Mouse (Mus musculus) left cerebral cortex, adult 2 months (tissue): ENCODE results near the gene Nip7. TPM values are rescaled to one million over a fixed set of nuclear protein-coding genes. Genes with fewer than 3 reads are reported as not detected.

Experiments used
- DNase-seq, 2 experiments: peaks; one replicate each; pipeline ENCODE4 v3.0.0; 2021 to 2022; ENCODE audit warnings: low spot score in 2 of 2, mixed read lengths in 1 of 2; ENCODE audit errors: extremely low spot score in 1 of 2
- H3K27ac ChIP-seq: fragments of 200-600 bp; 2 replicates; pipeline ENCODE4 v1.8.1; 2022
- H3K4me3 ChIP-seq: fragments of 200-600 bp; 2 replicates; pipeline ENCODE4 v1.8.1; 2022
- CTCF ChIP-seq: fragments of 200-600 bp; IDR thresholded peaks from 2 replicates; pipeline ENCODE4 v1.8.1; 2022; ENCODE audit warnings: antibody characterized with exemption, mild to moderate bottlenecking, moderate library complexity
- intact Hi-C: fragments of 180-260 bp; cut with DNase I; formaldehyde crosslinking; loops from one replicate; pipeline ENCODE4 v1.15.1; 2025
- total RNA-seq, 2 experiments: library from RNA; stranded (reverse); gene quantifications; 2 replicates each; pipeline ENCODE4 v1.2.3; 2021

Gene Nip7
- total RNA-seq, 2 experiments from 2014 or later, result 40.9 to 42.4 TPM

DNA sequence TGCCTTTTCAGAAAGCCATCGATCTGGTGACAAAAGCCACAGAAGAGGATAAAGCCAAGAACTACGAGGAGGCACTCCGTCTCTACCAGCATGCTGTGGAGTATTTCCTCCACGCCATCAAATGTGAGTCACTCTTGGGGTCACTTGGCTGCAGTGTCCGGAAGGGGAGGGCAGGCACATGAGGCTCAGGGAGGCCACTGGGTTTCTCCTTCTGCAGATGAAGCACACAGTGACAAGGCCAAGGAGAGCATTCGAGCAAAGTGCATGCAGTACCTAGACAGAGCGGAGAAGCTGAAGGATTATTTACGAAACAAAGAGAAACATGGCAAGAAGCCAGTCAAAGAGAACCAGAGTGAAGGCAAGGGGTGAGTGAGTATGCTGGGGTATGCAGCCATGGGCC, 20.1 kb upstream of the Nip7 start:
- intact Hi-C loops, result no loop called here
- TF ChIP-seq CTCF, result no peak
- no peak for DNase-seq
- Histone ChIP-seq H3K27ac (no peak overlapping the region), H3K4me3 (no peak overlapping the region)

DNA sequence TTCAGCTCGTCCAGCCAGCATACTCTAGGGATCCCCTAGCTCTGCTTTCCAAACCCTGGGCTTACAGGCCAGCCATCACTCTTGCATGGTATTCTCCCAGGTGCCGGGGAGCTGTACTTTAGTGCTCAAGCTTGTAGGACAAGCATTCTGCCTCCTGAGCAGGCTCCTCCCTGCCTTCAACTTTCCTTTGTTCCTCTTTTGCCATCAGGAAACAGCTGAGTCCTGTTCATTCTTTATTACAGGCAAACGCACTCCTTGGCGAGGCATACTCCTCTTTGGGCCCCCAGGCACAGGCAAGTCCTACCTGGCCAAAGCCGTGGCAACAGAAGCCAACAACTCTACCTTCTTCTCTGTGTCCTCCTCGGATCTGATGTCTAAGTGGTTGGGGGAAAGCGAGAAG, 16.0 kb upstream of the Nip7 start:
- TF ChIP-seq CTCF, result no peak
- no peak for DNase-seq
- intact Hi-C loops, result no loop called here
- Histone ChIP-seq H3K4me3 (no peak overlapping the region), H3K27ac (no peak overlapping the region)

DNA sequence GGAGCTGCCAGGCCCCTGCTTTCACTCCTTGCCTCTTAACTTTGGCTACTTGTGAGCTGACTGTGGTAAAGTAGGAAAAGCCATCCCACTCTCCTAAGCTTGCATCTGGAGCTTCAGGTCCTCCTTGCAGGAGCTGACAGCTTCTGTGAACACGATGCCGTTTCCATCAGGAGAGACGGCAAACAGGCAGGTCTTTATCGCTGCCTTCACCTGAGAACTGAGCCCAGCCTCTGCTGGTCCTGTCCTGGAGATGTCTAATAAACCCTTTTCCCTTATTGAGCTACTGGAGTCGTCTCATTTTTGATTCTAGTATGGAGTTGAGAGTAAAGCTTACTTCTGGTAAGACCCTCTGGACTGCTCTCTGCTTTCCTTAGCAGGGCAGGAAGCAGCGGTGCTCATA, 11.2 kb upstream of the Nip7 start:
- DNase-seq, result no peak
- no peak for TF ChIP-seq CTCF
- intact Hi-C loops, result no loop called here
- Histone ChIP-seq H3K27ac (no peak overlapping the region), H3K4me3 (no peak overlapping the region)

DNA sequence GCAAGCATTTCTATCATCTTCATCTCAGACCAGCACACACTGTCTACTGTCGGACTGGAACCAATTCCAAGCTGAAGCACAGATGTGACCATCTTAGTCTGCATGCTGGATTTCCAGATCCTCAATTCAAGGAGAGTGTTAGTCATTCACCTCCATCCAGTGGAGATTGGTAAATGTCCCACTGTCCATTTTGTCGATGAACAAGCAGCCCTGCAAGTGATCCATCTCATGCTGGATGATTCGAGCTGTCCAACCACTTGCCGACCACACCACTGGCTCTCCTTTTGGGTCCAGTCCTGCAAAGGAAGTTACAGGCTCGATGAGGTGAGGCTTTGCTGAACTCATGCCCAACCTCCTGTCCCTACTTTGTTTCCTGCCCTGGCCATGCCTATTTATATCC, 9.7 kb upstream of the Nip7 start:
- intact Hi-C loops, result no loop called here
- DNase-seq, result no peak
- TF ChIP-seq CTCF, result no peak
- H3K27ac ChIP-seq, result no peak overlapping the region
- no peak overlapping the region for H3K4me3 ChIP-seq

DNA sequence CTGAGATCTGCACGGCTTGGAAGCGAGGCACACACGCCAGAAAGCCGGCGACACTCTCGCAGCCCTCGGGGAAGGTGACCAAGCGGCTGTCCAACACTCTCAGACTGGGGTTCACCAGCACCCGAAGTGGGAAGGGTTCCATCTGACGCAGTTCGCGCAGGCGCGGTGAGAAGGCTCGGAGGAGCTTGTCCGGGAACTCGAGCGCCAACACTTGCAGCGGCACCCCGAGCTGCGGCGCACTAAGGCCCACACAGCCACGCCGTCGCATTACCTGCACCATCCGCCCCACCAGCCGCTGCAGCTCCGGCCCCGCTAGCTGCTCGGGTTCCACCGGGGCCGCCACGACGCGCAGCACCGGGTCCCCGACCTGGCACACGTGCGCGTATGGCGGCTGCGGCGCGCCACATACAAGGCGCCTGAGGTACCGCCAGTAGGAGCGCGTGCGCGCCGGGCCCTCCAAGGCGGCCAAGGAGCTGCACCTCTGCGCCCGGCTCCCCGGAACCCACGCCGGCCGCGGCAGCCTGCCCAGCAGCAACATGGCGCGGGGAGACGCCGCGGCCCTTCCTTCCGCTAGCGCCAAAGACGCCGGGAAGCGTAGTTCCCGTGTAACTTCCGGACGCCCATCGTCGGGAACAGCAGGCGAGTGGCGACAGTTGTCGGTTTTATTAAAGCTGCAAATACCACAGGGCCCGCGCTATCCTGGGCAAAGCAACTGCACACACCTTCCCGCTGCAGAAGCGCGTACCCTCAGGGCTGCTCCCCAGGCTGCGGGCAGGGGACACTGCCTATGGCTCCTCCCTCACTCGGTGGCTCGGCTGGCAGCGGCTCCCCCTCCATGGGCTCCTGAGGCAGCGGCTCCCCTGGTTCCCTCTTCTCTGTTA, 8.4 kb upstream of the Nip7 start, which contains the start of gene Pdf:
Gene Pdf (minus strand): TSS at position 554 of the 881 bp plus-strand sequence.
- intact Hi-C loops, result no loop called here
- no peak; the same call in 1 of the 2 replicates for TF ChIP-seq CTCF
- DNase-seq, result peak; percentile 84 to 85
- Histone ChIP-seq H3K27ac (peak within 1 kb of the TSS; percentile 96), H3K4me3 (peak within 1 kb of the TSS; percentile 72)

DNA sequence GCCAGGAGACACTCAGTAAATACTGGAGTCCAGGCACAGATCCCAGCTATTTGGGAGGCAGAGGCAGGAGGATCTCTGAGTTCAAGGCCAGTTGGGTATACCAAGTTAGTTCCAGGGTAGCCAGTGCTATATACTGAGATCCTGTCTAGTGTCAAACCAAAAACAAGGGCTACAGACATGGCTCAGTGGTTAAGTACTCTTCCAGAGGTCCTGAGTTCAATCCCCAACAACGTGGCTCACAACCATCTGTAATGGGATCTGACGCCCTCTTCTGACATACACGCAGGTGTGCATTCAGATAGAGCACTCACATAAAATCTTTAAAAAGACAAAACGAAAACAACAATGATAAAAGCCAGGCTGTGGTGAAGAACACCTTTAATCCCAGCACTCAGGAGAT, 7.2 kb upstream of the Nip7 start:
- intact Hi-C loops, result no loop called here
- no peak for TF ChIP-seq CTCF
- Histone ChIP-seq H3K27ac (peak overlapping the region; percentile 96), H3K4me3 (no peak overlapping the region)
- DNase-seq, result no peak

DNA sequence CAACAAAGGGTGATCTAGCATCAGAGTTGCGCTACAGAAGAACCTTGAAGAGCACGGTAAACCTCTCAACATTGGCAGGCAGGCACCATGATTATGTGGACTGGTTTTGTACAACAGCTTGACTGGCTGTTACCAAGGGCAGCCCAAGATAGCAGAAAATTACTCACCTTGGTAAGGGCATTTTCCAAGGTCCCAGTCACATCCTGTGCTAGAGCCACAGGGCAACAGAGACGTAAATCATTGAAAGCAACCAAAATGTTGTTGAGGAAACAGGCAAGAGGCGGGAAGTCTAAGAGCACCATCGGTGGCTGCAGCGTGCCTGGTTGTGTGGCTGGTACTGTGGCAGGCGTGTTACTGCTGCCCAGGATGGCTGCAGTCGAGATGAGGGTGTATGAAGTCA, 4.6 kb upstream of the Nip7 start:
- Histone ChIP-seq H3K4me3 (no peak overlapping the region), H3K27ac (no peak overlapping the region)
- intact Hi-C loops, result no loop called here
- TF ChIP-seq CTCF, result no peak
- no peak for DNase-seq

DNA sequence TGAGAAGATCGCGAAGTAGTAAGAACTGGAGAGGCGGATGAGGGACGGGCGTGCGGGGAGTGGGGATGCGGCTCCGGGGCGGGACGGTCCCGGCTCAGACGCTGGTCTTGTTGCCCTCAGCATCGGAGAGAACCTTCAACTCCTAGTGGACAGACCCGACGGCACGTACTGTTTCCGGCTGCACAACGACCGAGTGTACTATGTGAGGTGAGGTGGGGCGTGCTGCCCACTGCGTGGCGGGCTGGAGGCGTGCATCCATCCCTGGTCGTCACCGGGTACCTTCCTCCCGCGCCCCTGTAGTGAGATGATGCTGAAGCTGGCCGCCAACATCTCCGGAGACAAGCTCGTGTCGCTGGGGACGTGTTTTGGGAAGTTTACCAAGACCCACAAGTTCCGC, 294 bp downstream of the Nip7 start:
- no peak for DNase-seq
- TF ChIP-seq CTCF, result no peak
- Histone ChIP-seq H3K4me3 (peak overlapping the region; percentile 71), H3K27ac (no peak overlapping the region)
- intact Hi-C loops, result loop anchor here (1.0 kb wide), 1 partner anchor 164 kb away; the partner anchor contains the start of gene Utp4

DNA sequence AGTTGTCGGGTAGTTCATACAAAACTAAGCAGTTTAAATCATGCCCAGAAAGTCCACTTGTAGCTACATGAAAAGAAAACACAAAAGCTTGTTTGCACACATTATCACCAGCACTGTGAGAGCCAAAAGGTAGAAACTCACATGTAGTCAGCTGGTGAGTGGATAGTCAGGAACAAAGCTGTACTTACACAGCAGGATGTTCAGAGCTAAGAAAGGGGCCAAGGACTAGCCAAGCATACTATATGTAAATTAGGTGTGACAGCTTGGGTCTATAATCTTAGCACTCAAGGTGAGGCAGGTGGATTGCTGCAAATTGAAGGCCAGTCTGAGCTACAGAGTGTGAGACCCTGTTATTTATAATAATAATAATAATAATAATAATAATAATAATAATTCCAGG, 5.9 kb downstream of the Nip7 start:
- no peak overlapping the region for H3K27ac ChIP-seq
- intact Hi-C loops, result no loop called here
- no peak overlapping the region for H3K4me3 ChIP-seq
- DNase-seq, result no peak
- no peak for TF ChIP-seq CTCF

DNA sequence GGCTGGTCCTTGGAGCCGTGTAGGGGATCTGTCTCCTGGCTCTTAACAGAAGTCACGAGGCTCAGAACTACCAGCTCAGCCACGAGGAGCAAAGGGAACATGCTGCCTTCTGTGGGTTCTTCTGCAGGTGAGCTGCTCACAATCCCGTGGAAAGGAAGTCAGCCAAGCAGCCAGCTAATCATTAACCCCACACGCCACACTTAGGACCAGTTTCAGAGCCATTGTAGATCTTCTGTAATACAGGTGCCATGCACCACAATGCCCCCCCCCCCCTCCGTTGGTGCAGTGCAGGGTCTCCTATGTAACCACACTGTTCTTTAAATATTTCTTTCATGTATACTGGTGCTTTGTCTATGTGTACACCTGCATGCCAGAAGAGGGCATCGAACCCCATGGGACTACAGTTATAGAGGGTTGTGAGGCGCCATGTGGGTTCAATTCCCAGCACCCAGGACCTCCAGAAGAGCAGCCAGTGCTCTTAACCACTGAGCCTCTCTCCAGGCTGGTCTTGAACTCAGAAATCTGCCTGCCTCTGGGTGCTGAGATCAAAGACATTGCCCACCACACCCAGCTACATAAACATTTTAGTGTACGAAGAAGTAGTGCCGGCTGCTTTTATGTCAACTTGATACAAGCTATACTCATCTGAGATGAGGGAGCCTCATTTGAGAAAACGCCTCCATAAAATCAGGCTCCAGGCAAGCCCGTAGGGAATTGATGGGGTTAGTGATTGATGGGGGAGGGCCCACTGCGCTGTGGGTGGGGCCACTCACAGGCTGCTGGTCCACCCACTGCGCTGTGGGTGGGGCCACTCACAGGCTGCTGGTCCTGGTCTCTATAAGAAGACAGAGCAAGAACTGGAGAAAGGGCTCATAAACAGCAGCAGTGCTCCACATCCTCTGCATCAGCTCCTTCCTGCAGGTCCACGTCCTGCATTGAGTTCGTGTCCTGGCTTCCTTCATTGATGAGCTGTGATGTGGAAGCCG, 9.1 kb downstream of the Nip7 start, which contains the start of gene Tmed6:
Gene Tmed6 (minus strand): TSS at position 134 of the 986 bp plus-strand sequence.
- Histone ChIP-seq H3K27ac (no peak within 1 kb of the TSS), H3K4me3 (no peak within 1 kb of the TSS)
- TF ChIP-seq CTCF, result no peak
- intact Hi-C loops, result no loop called here
- DNase-seq, result no peak

DNA sequence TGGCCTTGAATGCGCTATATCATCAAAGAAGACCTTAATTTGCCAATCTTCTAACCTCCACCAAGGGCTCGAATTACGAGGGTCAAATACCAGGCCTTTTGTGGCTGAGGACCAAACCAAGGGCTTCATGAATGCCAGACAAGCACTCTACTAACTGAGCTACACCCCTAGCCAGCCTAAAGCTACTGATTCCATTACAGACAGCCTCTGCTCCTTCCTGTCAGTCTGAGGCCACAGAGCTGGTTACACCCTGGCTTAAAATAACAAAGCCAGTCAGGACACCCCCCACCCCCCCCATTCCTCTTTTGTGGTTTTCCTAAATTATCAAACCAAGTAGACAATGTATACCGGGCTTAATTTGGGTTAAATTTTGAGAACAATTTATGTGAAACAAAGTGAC, 17.0 kb downstream of the Nip7 start:
- TF ChIP-seq CTCF, result no peak
- intact Hi-C loops, result no loop called here
- no peak overlapping the region for H3K27ac ChIP-seq

DNA sequence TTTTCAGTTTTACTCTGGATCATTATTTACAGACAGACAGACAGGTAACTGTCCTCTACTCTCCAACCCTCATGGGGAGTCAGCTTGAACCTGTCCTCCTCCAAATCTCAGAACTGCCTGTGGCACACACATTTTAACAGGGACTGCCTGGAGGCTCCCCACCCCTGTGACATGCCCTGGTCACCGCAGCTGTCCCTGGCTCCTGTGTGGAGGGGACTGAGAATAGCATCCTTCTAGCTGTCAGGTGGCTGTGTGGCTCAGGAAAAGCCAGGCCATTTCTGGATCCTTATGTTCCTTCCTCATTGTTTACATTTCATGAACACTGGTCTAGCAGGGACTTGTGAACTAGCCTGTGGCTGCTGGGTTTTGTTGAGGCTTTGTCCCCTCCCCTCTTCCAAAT, 17.5 kb downstream of the Nip7 start:
- no peak for DNase-seq
- intact Hi-C loops, result no loop called here
- no peak overlapping the region for H3K4me3 ChIP-seq
- H3K27ac ChIP-seq, result no peak overlapping the region
- no peak for TF ChIP-seq CTCF

More for the DNA sequence above, 17.0 kb downstream of the Nip7 start:
- no peak for DNase-seq
- no peak overlapping the region for H3K4me3 ChIP-seq
